Mouse (Mus musculus) limb, embryonic 15.5 days (tissue): ENCODE measurements around the gene Isyna1. TPM values are rescaled to one million over a fixed set of nuclear protein-coding genes. Genes with fewer than 3 reads are reported as not detected.

Experiments used
- polyA plus RNA-seq: library from polyadenylated mRNA; unstranded; fragments of >200 nt; fragmentation: Nextera tagmentation; extraction: Ambion mirVana; gene quantifications from 2 replicates; pipeline ENCODE4 v1.2.1, GENCODE M21; 2015

Isyna1 gene
- polyA plus RNA-seq, 1 experiment from 2014 or later: 123 TPM

Other genes with a start within 250 kb of the Isyna1 start
- gene Upf1, start 241.1 kb upstream of the Isyna1 start, polyA plus RNA-seq: 13.8 and 16.7 TPM in 2 replicates
- gene Comp, start 220.8 kb upstream of the Isyna1 start, polyA plus RNA-seq: 101 and 104 TPM in 2 replicates
- gene Crtc1, start 154.8 kb upstream of the Isyna1 start, polyA plus RNA-seq: 22.2 and 22.4 TPM in 2 replicates
- 27.9 and 28.2 TPM in 2 replicates for gene Klhl26, start 117.4 kb upstream of the Isyna1 start, polyA plus RNA-seq
- 6.9 and 9.6 TPM in 2 replicates for gene Tmem59l, start 107.0 kb upstream of the Isyna1 start, polyA plus RNA-seq
- 91.2 and 97.7 TPM in 2 replicates for gene Crlf1, start 101.2 kb upstream of the Isyna1 start, polyA plus RNA-seq
- gene Rex1bd, start 87.6 kb upstream of the Isyna1 start, polyA plus RNA-seq: 136 and 149 TPM in 2 replicates
- gene Uba52, start 83.6 kb upstream of the Isyna1 start, polyA plus RNA-seq: 859 and 940 TPM in 2 replicates
- 274 and 278 TPM in 2 replicates for gene Fkbp8, start 66.6 kb upstream of the Isyna1 start, polyA plus RNA-seq
- 53.8 and 55.1 TPM in 2 replicates for gene Kxd1, start 66.4 kb upstream of the Isyna1 start, polyA plus RNA-seq
- gene Ell, start 54.9 kb upstream of the Isyna1 start, polyA plus RNA-seq: 20.4 and 21.1 TPM in 2 replicates
- 119 and 120 TPM in 2 replicates for gene Ssbp4, start 14.5 kb downstream of the Isyna1 start, polyA plus RNA-seq
- gene Lrrc25, start 21.8 kb downstream of the Isyna1 start, polyA plus RNA-seq: 3.2 and 3.3 TPM in 2 replicates
- gene Gdf15, start 38.1 kb downstream of the Isyna1 start, polyA plus RNA-seq: 0.16 and 0.24 TPM in 2 replicates
- gene Pgpep1, start 66.0 kb downstream of the Isyna1 start, polyA plus RNA-seq: 57.5 and 60.7 TPM in 2 replicates
- 199 and 201 TPM in 2 replicates for gene Lsm4, start 78.9 kb downstream of the Isyna1 start, polyA plus RNA-seq
- 69.8 and 81.5 TPM in 2 replicates for gene Jund, start 104.6 kb downstream of the Isyna1 start, polyA plus RNA-seq
- gene Iqcn, start 109.1 kb downstream of the Isyna1 start, polyA plus RNA-seq: 0.04 TPM in 2 replicates
- gene Gm3336, start 124.2 kb downstream of the Isyna1 start, polyA plus RNA-seq: not detected in 2 replicates
- 0.05 and 0.16 TPM in 2 replicates for gene Pde4c, start 129.3 kb downstream of the Isyna1 start, polyA plus RNA-seq
- gene Rab3a, start 160.3 kb downstream of the Isyna1 start, polyA plus RNA-seq: 17.1 and 19.4 TPM in 2 replicates
- gene Mpv17l2, start 166.6 kb downstream of the Isyna1 start, polyA plus RNA-seq: 41.9 and 46.1 TPM in 2 replicates
- gene Pik3r2, start 182.3 kb downstream of the Isyna1 start, polyA plus RNA-seq: 85.8 and 91.4 TPM in 2 replicates
- gene Mast3, start 210.7 kb downstream of the Isyna1 start, polyA plus RNA-seq: 13.8 and 14.4 TPM in 2 replicates
- gene Il12rb1, start 214.1 kb downstream of the Isyna1 start, polyA plus RNA-seq: 0.13 and 0.35 TPM in 2 replicates
- gene Arrdc2, start 245.3 kb downstream of the Isyna1 start, polyA plus RNA-seq: 6.7 and 8.8 TPM in 2 replicates